Mouse (Mus musculus) gastrocnemius, postnatal 4 days (tissue): Measurements from ENCODE around the gene Tom1l2. TPM values are rescaled to one million over a fixed set of nuclear protein-coding genes. Genes with fewer than 3 reads are reported as not detected.

ENCODE experiments used
- DNase-seq, 2 experiments: peaks; one replicate each; pipeline ENCODE4 v3.0.0; 2021 to 2022; ENCODE audit warnings: low spot score in 2 of 2, mixed read lengths in 2 of 2
- total RNA-seq, 2 experiments: library from RNA; stranded (reverse); gene quantifications; 2 replicates each; pipeline ENCODE4 v1.2.3; 2021

Tom1l2 gene
- total RNA-seq, 2 experiments from 2014 or later: 37.4 to 45.6 TPM

DNA sequence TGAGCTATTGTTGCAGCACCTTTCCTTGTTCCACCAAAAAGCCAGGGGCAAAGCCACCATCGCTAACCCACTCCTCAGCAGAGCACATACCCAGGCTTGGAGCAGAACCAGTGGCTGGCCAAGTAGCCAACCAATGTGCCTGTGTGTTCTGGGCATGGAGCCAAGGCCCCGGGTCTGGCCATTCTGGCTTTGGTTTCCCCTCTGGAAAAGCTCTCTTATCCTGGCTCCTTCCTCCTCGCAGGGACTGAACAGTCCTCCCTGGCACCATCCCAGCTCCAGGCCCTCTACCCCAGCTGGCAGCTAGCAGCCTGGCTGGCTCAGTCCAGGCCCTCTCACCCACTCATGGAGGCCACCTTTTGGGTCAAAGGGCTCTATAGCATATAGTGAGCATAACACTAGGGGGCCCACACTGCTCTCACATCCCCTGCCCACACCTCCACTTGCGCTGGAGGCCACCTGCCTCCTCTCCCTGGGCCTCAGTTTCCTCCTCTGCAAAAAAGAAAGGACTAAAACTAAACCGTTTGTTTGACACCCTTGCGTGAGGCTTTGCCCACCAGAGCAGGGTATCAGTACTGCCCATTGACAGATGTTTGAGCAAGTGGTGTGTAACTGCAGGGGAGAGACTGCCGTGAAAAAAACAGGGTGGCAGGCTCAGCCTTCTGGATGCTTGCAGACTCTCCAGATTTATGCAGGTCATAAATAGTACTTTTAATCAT is 143.3 kb downstream of the Tom1l2 start:
- DNase-seq: peak in 1 of 2 experiments; percentile 76

DNA sequence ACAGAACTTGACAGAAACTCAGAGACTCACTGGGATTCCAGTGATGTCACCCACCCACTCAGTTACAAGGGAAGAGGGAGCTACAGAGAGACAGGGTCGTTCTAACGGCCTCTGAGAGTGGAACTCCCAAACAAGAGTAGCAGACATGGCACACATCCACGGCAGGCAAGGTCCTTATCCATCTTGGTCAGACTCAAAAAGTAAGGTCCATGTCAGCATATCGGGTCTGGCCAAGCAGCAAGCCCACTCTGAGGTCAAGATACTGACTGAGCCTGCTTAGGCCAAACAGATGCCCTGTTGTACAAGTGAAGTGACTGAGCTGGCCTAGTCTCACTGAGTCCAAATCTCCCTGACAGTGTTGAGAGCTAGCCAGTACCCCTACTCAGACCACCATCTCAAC is 144.0 kb downstream of the Tom1l2 start:
- DNase-seq: no peak

DNA sequence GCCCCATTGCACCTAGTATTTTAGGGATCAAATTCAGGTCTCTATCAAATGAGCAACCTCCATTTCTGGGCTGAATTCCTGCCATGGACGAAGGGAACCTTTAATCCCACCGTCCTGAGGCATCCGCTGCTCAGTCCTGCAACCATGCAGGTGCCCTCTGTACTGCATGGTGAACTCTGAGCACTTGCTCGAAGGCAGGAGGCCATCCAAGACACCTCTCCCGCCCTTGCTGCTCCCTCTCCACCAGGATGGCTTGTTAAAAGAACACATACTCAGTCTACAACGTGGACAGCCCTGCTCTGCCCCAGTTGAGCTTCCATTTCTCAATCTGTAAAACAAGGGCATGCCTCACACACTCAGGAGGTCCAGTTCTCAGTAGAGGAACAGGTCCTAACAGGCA is 144.5 kb downstream of the Tom1l2 start:
- no peak for DNase-seq

DNA sequence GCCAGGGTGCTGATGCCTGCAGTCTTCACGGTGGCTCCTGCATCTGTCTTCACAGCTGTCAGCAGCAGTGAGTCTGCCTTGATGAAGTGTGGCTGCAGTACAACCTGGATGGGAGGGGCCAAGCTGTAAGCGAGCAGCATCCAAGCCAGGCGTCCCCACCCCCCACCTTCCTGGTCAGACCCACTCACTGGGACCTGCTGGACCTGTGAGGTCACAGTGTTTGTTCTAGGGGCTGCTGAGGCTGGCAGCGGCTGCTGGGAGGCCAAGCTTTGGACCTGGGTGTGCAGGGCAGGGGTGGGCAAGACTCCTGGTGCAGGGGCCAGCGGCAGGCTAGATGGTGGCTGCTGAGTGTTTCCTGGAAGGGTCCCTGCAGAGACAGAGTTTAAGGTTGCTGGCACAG is 146.5 kb downstream of the Tom1l2 start:
- DNase-seq: no peak

DNA sequence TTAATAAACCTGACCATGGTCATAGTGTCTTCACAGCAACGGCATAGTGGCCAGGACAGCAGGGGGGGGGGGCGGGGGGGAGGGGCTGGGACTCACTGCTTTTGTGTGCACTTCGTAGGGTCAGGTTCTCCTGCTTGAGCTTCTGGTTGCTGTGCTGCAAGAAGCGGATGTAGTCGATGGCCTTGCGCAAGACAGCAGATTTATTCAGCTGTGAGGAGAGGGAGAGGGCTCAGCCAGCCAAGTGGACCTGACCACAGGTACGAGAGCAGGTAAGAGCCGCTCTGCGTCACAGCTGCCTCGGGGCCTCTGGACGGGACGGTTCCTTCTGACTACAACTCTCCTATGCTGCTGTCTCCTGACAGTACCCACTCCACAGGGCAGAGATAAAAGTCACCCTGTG is 147.7 kb downstream of the Tom1l2 start:
- no peak for DNase-seq

DNA sequence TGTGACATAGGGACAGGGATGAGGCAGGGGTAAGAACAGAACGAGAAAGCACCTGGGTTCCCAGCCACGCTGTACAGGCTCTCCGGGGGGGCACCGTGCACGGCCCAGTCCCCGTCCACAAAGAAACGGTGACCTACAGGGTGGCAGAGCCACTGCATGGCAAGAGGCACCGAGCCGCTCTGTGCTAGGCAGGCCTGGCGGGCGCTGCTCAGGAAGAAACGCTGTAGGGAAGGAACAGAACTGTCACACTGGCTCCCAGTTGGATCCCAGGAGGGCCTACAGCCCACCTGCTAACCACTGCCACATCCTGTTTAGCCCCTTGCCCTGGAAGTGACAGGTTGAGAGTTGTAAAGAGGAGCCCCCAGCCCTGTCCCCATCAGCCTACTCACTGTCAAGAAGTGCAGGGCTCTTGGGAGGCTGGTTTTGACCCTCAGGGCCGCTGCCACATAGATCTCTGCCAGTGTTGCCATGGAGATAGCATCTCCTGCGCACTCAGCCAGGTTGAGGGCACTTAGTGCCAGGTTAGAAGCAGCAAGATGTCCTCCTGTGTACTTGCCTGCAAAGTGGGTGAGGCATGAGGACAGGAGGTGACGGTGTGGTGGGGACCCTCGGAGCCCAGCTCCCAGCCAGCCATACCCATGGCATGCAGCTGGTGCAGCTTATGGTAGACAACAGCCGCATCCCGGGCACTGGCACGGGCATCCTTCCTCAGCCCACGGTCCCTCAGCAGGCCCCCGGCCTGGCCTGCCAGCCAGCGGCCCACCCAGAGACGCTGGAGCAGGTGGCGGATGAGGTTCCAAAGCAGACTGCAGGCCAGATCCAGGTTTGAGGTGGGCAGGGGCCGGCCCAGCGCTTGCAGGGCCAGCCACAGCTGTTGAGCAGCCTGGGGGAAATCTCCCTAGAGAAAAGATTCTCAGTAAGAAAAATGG is 149.7 kb downstream of the Tom1l2 start:
- DNase-seq: no peak

DNA sequence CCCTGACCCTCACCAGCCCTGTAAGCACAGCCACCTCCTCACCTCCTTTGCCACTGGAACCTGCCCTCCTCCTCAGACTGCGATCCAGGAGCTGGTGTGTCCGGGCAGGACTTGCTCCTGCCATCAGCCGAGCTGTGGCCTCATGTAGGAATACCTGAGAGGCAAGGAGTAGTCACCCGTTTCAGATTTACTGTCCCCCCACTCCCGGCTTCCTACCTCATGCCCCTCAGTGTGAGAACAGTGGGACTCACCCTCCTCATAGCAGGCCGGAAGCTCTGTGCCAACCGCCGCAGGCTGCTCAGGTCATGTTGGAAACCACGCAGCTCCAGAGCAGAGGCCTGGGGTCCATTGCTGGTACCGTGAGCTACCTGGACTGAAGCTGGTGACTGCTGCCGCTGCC is 152.3 kb downstream of the Tom1l2 start:
- DNase-seq: no peak

DNA sequence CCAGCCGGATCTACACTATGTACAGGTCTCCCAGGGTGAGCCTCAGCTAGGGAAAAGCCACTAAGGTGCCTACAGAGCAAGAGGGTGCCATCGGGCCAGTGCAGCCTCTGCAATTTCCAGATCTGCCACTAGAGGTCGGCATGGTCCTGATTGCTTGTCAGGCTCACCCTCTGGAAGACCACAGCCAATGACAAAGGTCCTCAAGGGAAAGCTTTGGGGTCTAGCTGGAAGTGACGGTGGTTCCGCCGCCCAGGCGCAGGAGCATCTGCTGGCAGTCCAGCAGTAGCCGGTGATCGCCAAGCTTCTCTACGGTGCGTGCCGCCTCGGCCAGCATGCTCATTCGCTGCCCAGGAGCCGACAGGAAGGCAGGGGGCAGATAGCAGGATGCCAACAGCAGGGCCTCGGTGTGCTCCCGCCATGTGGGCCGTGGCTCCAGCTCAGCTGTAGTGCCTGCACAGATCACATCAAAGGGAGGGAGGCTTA is 153.0 kb downstream of the Tom1l2 start:
- DNase-seq: peak; percentile 77 to 88

DNA sequence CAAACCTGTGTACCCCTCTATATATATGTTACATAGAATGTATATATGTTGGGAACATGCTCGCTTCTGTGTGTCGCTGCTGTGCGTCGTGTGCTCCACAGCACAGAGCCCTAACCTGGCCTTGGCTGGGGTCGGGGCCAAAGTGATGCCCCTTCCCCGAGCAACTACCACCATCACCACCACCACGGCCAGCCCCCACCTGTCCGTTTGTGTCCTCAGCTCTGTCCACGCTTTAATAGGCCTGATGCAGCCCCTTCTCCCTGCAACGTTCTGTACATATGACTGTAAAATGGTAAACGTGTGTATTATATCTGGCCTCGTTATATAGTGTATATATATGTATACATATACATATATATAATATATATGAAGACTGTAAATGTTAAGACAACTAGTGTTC is 154.1 kb downstream of the Tom1l2 start:
- DNase-seq: no peak

DNA sequence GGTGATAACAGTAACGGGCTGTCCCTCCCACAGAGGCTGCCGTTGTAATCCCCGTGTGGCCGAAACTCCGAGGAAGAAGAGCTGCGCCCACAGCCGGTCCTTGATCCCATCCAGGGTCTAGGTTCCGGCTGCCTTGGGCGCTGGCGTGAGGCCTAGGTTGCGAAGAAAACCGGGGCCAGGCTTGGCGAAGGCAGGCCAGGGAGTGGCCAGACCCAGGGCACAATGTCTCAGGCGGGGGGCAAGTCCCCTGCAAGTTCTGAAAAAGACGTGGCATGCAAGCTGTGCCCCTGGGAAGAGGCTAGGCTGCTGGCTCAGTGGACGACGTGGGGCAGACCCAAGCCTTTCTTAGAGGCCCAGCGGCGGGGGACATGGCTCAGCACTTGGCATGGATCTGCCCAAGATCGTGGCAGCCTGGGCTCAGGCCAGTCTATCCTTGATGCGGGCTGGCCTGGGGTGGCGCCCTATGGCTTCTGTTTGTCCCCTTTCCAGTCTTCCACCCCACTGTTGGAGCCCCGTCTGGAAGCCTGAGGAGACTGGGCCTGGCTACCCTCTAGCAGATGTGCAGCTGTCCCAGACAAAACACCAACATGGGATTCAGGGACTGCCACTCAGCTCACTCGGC is 154.6 kb downstream of the Tom1l2 start:
- DNase-seq: no peak

DNA sequence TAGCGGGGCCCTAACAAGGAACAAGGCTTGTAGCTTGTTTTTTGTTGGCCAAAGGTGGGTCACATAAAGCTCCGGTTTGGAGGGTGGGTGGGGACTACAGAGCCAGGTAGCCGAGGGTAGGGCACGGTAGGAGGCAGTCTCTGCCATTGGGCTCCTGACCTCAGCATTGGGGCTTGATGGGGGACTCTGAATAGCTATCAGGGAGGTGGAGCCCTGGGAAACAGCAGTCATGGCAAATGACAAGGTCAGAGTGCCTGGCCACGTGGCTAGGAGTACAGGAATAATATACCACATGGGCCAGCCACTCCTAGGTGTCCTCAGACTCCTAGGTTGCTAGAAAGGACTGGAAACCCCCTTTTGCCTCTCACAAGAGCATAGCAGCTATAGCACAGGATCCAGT is 156.4 kb downstream of the Tom1l2 start:
- DNase-seq: no peak

DNA sequence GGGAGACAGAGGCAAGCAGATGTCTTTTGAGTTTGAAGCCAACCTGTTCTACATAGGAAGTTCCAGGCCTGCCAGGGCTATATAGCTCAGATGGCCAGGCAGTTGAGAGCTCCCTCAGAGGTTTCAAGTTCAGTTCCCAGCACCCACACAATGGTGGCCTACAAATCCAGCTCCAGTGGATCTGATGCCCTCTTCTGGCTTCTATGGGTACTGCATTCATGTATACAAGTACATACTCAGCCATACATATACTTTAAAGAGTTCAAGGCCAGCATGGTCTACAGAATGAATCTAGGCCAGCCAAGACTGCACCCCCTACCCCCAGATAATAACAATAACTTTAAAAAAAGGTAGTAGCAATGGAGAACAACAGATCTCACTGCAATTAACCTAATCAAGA is 157.6 kb downstream of the Tom1l2 start:
- no peak for DNase-seq

DNA sequence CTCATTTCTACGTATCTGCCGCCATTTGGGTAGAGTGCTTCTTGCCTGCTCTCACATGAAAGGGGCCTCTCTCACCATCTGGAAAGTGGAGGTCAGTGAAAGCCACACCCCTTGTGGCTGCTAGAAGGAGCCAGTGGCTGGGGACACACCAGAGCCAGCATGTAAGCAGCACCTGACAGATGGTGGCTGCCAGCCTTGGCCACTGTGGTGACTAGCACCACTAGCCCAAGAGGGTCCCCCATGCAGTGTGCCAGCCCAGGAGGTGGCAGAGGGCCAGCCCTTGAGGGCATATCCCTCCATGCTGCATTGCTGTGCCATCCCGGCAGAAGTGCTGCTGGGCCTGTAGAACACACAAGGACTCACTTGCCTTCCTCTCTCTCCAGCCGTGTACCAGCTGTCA is 159.1 kb downstream of the Tom1l2 start:
- DNase-seq: no peak

DNA sequence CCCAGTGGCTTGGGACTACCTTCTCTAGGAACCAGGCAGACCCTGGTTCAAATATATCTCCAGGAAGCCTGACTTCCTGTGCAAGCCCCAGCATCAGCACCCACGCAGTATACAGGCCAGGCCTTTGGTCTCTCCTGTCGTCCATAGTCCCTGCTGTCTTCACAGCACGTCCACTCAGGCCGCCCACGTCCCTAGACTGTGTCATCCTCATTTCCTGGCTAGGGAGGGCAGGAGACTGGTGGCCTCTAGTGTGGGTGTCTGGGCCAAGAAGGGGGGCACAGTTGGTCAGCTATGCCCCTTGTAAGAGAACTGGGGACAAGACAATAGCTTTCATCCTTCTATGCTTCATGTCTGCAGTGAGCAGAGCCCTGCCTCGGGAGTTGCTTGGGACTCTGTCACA is 160.2 kb downstream of the Tom1l2 start:
- no peak for DNase-seq

DNA sequence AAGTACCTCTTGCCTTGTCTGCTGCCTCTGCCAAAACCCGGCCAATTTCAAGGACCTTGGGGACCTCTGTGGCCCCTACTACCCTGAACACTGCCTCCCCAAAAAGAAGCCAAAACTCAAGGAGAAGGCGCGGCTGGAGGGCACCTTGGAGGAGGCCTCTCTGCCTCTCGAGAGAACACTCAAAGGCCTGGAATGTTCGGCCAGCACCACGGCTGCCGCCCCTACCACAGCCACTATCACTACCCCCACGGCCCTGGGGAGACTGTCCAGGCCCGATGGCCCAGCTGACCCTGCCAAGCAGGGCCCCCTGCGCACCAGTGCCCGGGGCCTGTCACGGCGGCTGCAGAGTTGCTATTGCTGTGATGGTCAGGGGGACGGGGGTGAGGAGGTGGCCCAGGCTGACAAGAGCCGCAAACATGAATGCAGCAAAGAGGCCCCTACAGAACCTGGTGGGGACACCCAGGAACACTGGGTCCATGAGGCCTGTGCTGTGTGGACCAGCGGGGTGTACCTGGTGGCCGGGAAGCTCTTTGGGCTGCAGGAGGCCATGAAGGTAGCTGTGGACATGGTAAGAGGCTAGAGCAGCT is 162.6 kb downstream of the Tom1l2 start:
- no peak for DNase-seq

DNA sequence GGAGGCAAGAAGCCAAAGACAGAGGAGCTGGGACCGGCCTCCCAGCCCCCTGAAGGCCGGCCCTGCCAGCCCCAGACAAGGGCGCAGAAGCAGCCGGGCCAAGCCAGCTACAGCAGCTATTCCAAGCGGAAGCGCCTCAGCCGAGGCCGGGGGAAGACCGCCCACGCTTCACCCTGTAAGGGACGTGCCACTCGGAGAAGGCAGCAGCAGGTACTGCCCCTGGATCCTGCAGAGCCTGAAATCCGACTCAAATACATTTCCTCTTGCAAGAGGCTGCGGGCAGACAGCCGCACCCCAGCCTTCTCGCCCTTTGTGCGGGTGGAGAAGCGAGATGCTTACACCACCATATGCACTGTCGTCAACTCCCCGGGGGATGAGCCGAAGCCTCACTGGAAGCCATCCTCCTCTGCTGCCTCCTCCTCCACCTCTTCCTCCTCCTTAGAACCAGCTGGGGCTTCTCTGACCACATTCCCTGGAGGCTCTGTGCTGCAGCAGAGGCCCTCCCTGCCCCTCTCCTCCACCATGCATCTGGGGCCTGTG is 163.1 kb downstream of the Tom1l2 start:
- no peak for DNase-seq

DNA sequence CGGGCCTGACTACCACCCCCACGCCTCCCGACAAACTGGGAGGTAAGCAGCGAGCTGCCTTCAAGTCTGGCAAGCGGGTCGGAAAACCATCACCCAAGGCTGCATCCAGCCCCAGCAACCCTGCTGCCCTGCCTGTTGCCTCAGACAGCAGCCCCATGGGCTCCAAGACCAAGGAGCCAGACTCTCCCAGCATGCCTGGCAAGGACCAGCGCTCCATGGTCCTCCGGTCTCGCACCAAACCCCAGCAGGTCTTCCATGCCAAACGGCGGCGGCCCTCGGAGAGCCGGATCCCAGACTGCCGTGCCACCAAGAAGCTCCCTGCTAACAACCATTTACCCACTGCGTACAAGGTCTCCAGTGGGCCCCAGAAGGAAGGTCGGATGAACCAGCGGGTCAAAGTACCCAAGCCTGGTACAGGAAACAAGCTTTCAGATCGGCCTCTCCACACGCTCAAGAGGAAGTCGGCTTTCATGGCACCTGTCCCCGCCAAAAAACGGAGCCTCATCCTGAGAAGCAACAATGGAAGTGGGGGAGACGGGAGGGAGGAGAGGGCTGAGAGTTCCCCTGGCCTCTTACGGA is 164.3 kb downstream of the Tom1l2 start:
- no peak for DNase-seq

DNA sequence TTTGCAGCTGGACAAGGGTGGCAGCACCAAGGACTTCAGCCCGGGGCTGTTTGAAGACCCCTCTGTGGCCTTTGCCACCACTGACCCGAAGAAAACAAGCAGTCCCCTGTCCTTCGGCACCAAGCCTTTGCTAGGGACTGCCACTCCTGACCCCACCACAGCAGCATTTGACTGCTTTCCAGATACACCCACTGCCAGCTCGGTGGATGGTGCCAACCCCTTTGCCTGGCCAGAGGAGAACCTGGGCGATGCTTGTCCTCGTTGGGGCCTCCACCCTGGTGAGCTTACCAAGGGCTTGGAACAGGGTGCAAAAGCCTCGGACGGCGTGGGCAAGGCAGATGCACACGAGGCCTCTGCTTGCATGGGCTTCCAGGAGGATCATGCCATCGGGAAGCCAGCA is 165.6 kb downstream of the Tom1l2 start:
- no peak for DNase-seq

DNA sequence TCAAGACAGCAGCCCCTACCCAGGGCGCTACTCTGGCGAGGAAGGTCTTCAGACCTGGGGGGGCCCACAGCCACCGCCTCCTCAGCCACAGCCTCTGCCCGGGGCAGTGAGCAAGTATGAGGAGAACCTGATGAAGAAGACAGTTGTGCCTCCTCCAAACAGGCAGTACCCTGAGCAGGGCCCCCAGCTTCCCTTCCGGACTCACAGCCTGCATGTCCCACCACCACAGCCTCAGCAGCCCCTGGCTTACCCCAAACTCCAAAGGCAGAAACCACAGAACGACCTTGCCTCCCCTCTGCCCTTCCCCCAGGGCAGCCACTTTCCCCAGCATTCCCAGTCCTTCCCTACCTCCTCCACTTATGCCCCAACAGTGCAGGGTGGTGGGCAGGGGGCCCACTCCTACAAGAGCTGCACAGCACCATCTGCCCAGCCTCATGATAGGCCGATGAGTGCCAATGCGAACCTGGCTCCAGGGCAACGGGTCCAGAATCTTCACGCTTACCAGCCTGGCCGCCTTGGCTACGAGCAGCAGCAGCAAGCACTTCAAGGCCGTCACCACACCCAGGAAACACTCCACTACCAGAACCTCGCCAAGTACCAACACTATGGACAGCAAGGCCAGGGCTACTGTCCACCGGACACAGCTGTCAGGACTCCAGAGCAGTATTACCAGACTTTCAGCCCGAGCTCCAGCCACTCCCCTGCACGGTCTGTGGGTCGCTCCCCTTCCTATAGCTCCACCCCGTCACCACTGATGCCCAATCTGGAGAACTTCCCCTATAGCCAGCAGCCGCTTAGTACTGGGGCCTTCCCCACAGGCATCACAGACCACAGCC is 167.1 kb downstream of the Tom1l2 start:
- DNase-seq: no peak
